Mouse (Mus musculus) adrenal gland, postnatal 25 days (tissue): ENCODE measurements around the gene Hes3. TPM values are rescaled to one million over a fixed set of nuclear protein-coding genes. Genes with fewer than 3 reads are reported as not detected.

Source experiments
- DNase-seq: peaks from one replicate; pipeline ENCODE4 v3.0.0; 2021; ENCODE audit warnings: mixed read lengths
- total RNA-seq: library from RNA; stranded (reverse); gene quantifications from 2 replicates; pipeline ENCODE4 v1.2.3, GENCODE M21; 2021

The Hes3 gene
- total RNA-seq, 1 experiment from 2014 or later = not detected

GRCm38 (mm10) chr4:152305991-152306390 is 14.5 kb upstream of the Hes3 start:
- DNase-seq = no peak

GRCm38 (mm10) chr4:152304685-152305084 is 13.2 kb upstream of the Hes3 start:
- DNase-seq = no peak

GRCm38 (mm10) chr4:152303172-152303571 is 11.7 kb upstream of the Hes3 start:
- DNase-seq = no peak

- no peak for DNase-seq
Observed at GRCm38 (mm10) chr4:152302012-152302411, 10.6 kb upstream of the Hes3 start.

GRCm38 (mm10) chr4:152300375-152300774 is 8.9 kb upstream of the Hes3 start:
- no peak for DNase-seq

- DNase-seq = no peak
Observed at GRCm38 (mm10) chr4:152298836-152299235, 7.4 kb upstream of the Hes3 start.

- peak; percentile 100 for DNase-seq
Observed at GRCm38 (mm10) chr4:152296874-152297861, 5.7 kb upstream of the Hes3 start, which contains the start of gene Icmt. Icmt (plus strand) TSS chr4:152297227.

- no peak for DNase-seq
Observed at GRCm38 (mm10) chr4:152296371-152296770, 4.9 kb upstream of the Hes3 start.

GRCm38 (mm10) chr4:152295916-152296315 is 4.5 kb upstream of the Hes3 start:
- no peak for DNase-seq

- no peak for DNase-seq
Observed at GRCm38 (mm10) chr4:152294188-152294929, 2.9 kb upstream of the Hes3 start.

GRCm38 (mm10) chr4:152292102-152292765 is 772 bp upstream of the Hes3 start:
- DNase-seq = no peak

GRCm38 (mm10) chr4:152290991-152291390 is 471 bp downstream of the Hes3 start:
- no peak for DNase-seq

GRCm38 (mm10) chr4:152290385-152290784 is 1.1 kb downstream of the Hes3 start:
- DNase-seq = no peak

GRCm38 (mm10) chr4:152288398-152288945 is 3.0 kb downstream of the Hes3 start:
- no peak for DNase-seq

- no peak for DNase-seq
Observed at GRCm38 (mm10) chr4:152287317-152288120, 3.9 kb downstream of the Hes3 start.

GRCm38 (mm10) chr4:152286887-152287286 is 4.6 kb downstream of the Hes3 start:
- DNase-seq = peak; percentile 79

- DNase-seq = no peak
Observed at GRCm38 (mm10) chr4:152286183-152286582, 5.3 kb downstream of the Hes3 start.

GRCm38 (mm10) chr4:152285505-152285904 is 6.0 kb downstream of the Hes3 start:
- peak; percentile 55 for DNase-seq

GRCm38 (mm10) chr4:152283186-152283950 is 8.1 kb downstream of the Hes3 start:
- peak; percentile 90 for DNase-seq

GRCm38 (mm10) chr4:152282721-152283120 is 8.7 kb downstream of the Hes3 start:
- no peak for DNase-seq
